Mouse (Mus musculus): Measurements from ENCODE around the gene Ranbp17. TPM values are rescaled to one million over a fixed set of nuclear protein-coding genes. Genes with fewer than 3 reads are reported as not detected.

Gene Ranbp17
- total RNA-seq, 2 experiments from 2014 or later = 2.4 to 7.1 TPM

GRCm38 (mm10) chr11:33276637-33277036, 236.9 kb downstream of the Ranbp17 start, which contains the start of gene Gm12117:
TSS of gene Gm12117 (minus strand) at chr11:33276737.
- ATAC-seq (replicated peaks; ENCODE audit: low FRiP score, poor library complexity, severe bottlenecking) = no peak

- ATAC-seq (replicated peaks; ENCODE audit: low FRiP score, poor library complexity, severe bottlenecking) = no peak
These were observed 238.7 kb downstream of the Ranbp17 start for GRCm38 (mm10) chr11:33274816-33275215.

- no peak for ATAC-seq (replicated peaks; ENCODE audit: low FRiP score, poor library complexity, severe bottlenecking)
These were observed 239.3 kb downstream of the Ranbp17 start for GRCm38 (mm10) chr11:33274294-33274693.

- no peak for ATAC-seq (replicated peaks; ENCODE audit: low FRiP score, poor library complexity, severe bottlenecking)
These were observed 273.3 kb downstream of the Ranbp17 start for GRCm38 (mm10) chr11:33240295-33240694.

- ATAC-seq (replicated peaks; ENCODE audit: low FRiP score, poor library complexity, severe bottlenecking) = no peak
These were observed 279.4 kb downstream of the Ranbp17 start for GRCm38 (mm10) chr11:33234134-33234533.

GRCm38 (mm10) chr11:33232056-33232455, 281.5 kb downstream of the Ranbp17 start:
- ATAC-seq (replicated peaks; ENCODE audit: low FRiP score, poor library complexity, severe bottlenecking) = no peak

GRCm38 (mm10) chr11:33228186-33228585, 285.4 kb downstream of the Ranbp17 start:
- no peak for ATAC-seq (replicated peaks; ENCODE audit: low FRiP score, poor library complexity, severe bottlenecking)

- no peak for ATAC-seq (replicated peaks; ENCODE audit: low FRiP score, poor library complexity, severe bottlenecking)
These were observed 287.0 kb downstream of the Ranbp17 start for GRCm38 (mm10) chr11:33226516-33226915.

GRCm38 (mm10) chr11:33221566-33222365, 291.8 kb downstream of the Ranbp17 start:
- no peak for ATAC-seq (replicated peaks; ENCODE audit: low FRiP score, poor library complexity, severe bottlenecking)

GRCm38 (mm10) chr11:33220763-33221162, 292.8 kb downstream of the Ranbp17 start:
- no peak for ATAC-seq (replicated peaks; ENCODE audit: low FRiP score, poor library complexity, severe bottlenecking)

- no peak for ATAC-seq (replicated peaks; ENCODE audit: low FRiP score, poor library complexity, severe bottlenecking)
These were observed 296.0 kb downstream of the Ranbp17 start for GRCm38 (mm10) chr11:33217384-33218079.

- no peak for ATAC-seq (replicated peaks; ENCODE audit: low FRiP score, poor library complexity, severe bottlenecking)
These were observed 306.1 kb downstream of the Ranbp17 start for GRCm38 (mm10) chr11:33207411-33207810.

GRCm38 (mm10) chr11:33204966-33205365, 308.6 kb downstream of the Ranbp17 start:
- no peak for ATAC-seq (replicated peaks; ENCODE audit: low FRiP score, poor library complexity, severe bottlenecking)

GRCm38 (mm10) chr11:33204329-33204705, 309.2 kb downstream of the Ranbp17 start:
- ATAC-seq (replicated peaks; ENCODE audit: low FRiP score, poor library complexity, severe bottlenecking) = no peak

GRCm38 (mm10) chr11:33203383-33204328, 309.9 kb downstream of the Ranbp17 start, which contains the start of gene Tlx3:
TSS of gene Tlx3 (minus strand) at chr11:33203589.
- no peak for ATAC-seq (replicated peaks; ENCODE audit: low FRiP score, poor library complexity, severe bottlenecking)

- ATAC-seq (replicated peaks; ENCODE audit: low FRiP score, poor library complexity, severe bottlenecking) = no peak
These were observed 310.6 kb downstream of the Ranbp17 start for GRCm38 (mm10) chr11:33202972-33203371.

GRCm38 (mm10) chr11:33202296-33202695, 311.2 kb downstream of the Ranbp17 start:
- no peak for ATAC-seq (replicated peaks; ENCODE audit: low FRiP score, poor library complexity, severe bottlenecking)

GRCm38 (mm10) chr11:33201626-33202010, 311.9 kb downstream of the Ranbp17 start:
- ATAC-seq (replicated peaks; ENCODE audit: low FRiP score, poor library complexity, severe bottlenecking) = no peak

- ATAC-seq (replicated peaks; ENCODE audit: low FRiP score, poor library complexity, severe bottlenecking) = no peak
These were observed 312.6 kb downstream of the Ranbp17 start for GRCm38 (mm10) chr11:33200764-33201625.
